Mouse (Mus musculus) telencephalon, adult 2 months (tissue): ENCODE measurements around the gene Tcp11l2.

ENCODE experiments used
- DNase-seq: peaks from one replicate; pipeline ENCODE4 v3.0.0-alpha.2; 2011; ENCODE audit warnings: low read depth, low spot score

Gene Tcp11l2

DNA sequence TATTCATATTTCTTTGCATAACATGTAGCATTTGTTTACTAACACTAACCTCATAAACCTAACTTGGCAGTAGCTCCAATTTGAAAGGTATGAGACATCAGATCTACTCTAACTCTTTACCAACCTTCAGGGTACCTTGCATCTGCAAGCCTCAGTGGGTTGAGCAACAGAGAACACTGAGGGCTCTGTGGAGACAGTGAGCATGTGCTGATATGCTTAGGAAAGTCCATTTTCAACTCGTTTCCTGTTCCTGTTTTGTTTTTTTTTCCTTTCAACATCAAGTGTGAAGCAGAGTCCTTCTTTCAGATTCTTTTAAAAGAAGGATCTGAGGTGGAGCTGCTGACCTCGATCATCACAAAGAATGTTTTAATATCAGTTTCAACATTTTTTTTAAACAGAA is 20.3 kb upstream of the Tcp11l2 start:
- no peak for DNase-seq

DNA sequence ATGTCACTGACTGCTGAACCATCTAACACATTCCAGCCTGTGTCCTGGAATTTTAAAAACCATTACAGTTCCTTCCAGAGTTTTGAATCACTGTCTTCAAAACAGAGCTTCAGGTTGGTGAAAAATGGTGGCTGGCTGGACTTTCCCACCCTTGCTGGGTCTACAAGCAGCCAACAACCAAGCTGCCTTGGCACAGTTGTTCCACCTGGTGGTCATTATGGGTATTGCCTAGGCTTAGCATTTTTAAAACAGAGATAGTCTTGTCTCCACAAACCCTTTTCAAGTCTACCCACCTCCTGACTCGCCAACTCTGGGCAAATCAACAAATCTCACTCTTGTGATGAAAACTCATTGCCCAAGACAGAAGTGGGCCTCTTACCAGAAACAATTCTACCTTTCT is 17.9 kb upstream of the Tcp11l2 start:
- no peak for DNase-seq

DNA sequence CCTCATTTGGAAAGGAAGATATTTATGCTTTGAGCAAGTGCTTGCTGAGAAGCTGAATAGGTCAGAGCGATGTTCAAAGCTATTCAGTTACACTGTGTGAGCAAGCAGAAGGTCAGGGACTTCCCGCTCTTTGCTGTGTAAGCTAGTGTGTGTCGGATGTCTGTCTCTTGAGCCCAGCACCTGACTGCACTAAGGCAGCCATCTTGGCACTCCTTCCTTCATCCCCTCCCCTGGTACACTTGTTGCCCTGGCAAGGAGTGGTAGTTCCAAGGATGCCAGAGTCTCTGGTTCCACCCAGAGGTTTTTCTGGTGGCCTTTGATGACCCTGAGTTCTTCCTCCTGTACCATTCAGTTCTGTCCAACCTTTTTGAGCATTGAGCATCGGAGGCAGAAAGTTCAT is 16.4 kb upstream of the Tcp11l2 start:
- DNase-seq: no peak

GRCm38 (mm10) chr10:84562121-84562520 is 14.3 kb upstream of the Tcp11l2 start:
- no peak for DNase-seq

- DNase-seq: no peak
Measured at GRCm38 (mm10) chr10:84562567-84563554, 13.6 kb upstream of the Tcp11l2 start.

DNA sequence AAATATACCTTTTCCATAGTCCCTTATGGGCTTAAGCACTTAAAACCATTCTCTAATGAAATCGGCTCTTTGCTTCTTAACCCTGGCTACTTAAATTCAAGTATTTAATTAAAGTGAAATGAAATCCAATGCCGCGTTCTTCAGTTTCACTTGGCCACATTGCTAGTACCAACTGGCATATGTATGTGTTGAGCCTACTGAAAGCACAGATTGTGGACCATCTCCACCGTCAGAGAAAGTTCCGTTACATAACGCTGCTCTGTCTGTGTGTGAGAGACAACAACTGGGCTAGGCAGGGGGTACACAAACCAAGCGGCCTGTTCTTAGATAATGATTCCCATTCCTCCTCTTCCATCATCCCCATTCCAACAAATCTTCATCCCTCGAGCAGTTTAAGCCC is 12.0 kb upstream of the Tcp11l2 start:
- peak; percentile 31 for DNase-seq

GRCm38 (mm10) chr10:84571052-84571639 is 5.3 kb upstream of the Tcp11l2 start:
- DNase-seq: no peak

GRCm38 (mm10) chr10:84573671-84574420 is 2.6 kb upstream of the Tcp11l2 start:
- no peak for DNase-seq

DNA sequence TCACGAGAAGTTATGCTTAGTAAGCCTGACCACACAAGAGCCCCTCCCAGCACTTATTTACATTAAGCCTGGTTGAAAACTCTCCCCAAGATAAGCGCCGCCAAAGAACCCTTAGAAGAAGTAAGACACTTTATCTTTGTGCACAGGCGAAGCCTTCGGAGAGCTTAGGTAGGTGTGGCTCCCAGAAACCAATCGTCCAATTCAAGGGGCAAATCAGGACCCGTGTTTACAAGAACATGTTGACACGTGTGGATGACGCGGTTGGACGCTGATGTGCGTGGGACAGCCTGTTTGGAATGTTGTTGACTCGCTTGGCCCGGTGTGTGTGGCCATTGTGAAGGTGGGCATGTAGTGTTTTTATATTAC is 414 bp upstream of the Tcp11l2 start:
- DNase-seq: peak; percentile 73

DNA sequence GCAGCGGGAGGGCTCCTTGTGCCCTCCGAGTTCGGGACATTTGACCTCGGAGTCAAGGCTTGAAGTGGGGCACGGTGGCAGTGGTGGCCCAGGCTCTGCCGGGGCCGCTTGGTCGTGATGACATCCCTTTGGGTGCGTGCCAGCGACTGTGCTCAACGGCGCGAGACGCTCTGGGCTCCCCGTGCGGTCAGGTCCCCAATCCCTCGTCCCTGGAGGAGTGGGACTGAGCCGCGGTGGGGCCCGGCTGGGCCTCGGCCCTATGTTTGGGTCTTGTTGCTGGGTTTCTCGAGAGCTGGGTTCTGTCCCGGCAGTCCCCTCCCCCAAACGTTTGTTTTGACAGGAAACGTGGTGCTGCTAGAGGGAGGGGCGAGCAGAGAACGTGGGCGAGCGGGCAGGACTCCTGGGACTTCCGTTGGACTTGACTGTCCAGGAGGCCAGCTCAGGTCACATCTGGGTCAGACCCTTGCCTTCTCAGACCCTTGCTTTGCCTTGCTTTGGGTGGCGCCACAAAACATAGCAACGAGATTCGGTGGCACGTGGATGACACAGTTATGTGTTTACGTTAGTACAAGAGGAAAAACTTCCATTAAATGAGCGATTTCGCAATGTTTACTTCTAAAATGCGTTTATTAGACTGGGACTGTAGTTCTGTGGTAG is 773 bp downstream of the Tcp11l2 start:
- DNase-seq: no peak

GRCm38 (mm10) chr10:84578738-84579137 is 2.3 kb downstream of the Tcp11l2 start:
- DNase-seq: no peak

DNA sequence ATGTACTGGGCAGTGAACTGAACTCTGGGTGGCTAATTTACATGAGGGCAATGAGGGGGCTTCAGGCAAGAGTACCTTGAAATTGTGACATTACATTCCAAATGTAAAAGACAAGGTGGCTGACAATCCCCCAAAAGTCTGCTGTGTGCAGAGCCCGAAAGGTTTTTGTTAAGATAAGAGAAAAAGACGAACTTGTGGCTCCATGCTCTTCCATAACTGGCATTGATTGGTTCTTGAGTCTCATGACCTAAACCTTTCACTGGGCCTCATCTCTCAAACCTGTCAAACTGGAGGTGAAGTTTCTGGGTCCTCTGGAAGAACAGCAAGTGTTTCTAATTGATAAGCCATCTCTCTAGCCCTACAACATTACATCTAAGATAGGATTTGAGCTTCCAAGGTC is 3.1 kb downstream of the Tcp11l2 start:
- no peak for DNase-seq

GRCm38 (mm10) chr10:84581191-84581590 is 4.8 kb downstream of the Tcp11l2 start:
- DNase-seq: no peak

DNA sequence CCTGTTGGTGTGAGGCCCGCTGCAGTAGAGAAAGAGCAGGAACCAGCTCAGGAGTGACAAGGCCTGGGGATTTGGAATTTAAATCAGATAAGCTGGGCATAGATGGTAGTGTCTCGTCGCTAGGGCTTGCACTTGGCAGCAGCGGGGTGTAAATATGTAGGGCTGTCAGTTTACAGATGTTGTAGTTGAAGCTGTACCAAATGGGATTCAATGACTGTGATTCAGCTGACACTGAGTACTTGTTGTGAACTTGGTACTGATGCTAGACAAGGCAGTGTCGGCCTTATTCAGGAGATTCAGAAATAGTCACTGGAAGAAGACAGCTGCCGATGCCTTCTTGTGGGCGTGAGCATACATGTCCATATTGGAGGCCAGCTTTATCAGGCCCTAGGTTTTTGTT is 5.8 kb downstream of the Tcp11l2 start:
- no peak for DNase-seq

DNA sequence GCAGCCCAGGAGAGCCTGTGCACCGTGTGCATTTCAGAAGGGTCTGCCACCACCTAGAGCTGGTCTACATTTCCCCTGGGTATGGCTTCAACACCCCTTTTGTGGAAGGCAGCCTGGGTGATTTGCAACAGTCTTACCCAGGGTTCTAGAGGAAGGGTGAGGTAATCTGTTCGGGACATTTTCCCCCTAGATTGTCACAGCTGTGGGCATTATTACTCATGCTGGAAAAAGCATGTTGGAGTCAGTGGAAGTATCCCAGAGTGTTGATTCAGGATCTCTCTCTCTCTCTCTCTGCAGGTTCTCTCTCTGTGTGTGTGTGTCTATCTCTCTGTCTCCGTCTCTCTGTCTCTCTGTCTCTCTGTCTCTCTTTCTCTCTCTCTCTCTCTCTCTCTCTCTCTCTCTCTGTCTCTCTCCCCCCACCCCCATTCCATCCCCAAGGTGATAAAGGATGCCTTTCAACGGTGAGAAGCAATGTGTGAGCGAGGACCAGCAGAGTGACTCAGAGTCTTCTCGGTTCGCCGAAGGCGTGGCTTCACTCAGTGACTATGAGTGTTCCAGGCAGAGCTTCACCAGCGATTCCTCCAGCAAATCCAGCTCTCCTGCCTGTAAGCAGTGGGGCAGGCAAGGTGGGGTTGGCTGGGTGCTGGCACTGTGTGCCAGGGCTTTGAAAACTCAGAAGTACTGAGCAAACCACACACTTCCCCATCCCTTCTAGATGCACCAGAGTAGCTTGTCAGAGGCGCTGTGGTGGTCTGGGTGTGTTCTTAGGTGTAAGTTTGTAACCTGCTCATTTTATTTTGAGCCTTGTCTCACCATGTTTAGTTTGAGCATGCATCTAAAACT is 8.2 kb downstream of the Tcp11l2 start:
- no peak for DNase-seq

GRCm38 (mm10) chr10:84585294-84585650 is 8.8 kb downstream of the Tcp11l2 start:
- no peak for DNase-seq

DNA sequence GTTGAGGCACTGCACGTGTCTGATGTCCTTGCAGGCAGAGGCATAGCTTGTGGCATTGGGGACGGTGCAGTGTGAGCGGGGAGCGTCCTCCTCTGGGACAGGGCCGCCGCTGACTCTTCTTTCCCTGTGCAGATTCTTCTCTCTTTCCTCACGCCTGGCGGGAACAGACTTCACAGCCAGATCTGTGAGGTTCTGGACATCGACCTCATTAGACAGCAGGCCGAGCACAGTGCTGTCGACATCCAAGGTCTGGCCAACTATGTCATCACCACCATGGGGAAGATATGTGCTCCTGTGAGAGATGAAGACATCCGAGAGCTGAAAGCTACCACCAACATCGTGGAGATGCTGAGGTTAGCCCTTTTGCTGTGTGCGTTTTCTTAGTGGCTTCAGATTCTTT is 14.5 kb downstream of the Tcp11l2 start:
- no peak for DNase-seq

- no peak for DNase-seq
Measured at GRCm38 (mm10) chr10:84591640-84592148, 15.3 kb downstream of the Tcp11l2 start.

DNA sequence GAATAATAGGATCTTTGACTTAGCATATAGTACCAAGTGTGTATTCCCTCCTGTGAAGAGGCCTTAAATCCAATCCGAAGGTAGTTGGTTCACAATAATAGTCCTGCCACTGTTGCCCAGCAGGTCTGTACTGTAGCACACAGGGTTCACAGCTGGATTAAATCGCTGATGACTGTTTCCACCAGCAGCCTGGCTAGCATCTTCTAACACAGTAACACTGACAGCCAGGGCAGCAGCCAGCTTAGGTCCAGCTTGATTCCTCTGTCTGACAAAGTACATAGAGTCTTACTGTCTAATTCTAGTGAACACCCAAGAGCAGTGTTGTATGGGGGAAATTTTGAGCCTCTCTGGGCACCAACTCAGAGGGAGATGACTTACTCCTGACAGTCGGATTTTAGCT is 16.3 kb downstream of the Tcp11l2 start:
- DNase-seq: no peak

DNA sequence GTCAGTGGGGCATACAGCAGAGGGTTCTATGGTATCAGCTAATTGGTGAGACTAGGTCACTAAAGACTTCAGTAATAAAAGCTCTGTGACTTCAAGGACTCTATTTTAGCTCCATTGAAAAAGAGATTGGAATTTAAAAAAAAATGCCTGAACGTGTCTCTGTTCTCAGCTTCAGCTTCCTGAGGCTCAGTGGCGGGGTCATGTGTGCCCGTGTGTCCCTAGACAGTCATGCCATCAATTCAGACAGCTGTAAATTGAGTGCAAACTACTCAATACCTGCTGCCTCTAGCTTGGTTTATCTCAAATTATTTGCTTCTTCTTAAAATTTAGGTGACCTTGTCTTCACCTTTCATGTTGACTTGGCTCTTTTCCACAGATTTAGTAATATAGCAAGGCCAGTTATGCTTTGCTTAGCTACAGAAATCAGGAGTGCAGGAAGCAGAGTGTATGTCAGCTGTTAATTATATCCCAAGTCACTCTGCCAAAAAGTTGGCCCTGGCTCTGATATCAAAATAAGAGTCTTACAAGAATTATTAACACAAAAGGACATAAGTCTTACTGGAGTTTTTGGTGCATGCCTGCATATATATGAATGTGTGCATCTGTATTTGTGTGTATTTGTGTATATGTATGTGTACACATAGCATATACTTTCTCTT is 20.8 kb downstream of the Tcp11l2 start:
- no peak for DNase-seq
